Mouse (Mus musculus) liver, embryonic 15.5 days (tissue): ENCODE data around the gene Defb45. TPM values are rescaled to one million over a fixed set of nuclear protein-coding genes. Genes with fewer than 3 reads are reported as not detected.

Experiments
- ATAC-seq: fragments of 200-750 bp; cut with Nextera tagmentation; 2 replicates; pipeline ENCODE4 v1.8.0; 2017; ENCODE audit warnings: moderate number of reproducible peaks, mild to moderate bottlenecking, moderate library complexity; ENCODE audit not compliant: insufficient read depth
- H3K27ac ChIP-seq: fragments of 300-500 bp; sonication (generic); replicated peaks from 2 replicates; pipeline ENCODE4 v1.5.1; 2015; ENCODE audit warnings: mild to moderate bottlenecking, inconsistent platforms
- H3K27me3 ChIP-seq: fragments of 300-500 bp; sonication (generic); 2 replicates; pipeline ENCODE4 v1.6.1; 2015; ENCODE audit warnings: mild to moderate bottlenecking, inconsistent platforms
- H3K36me3 ChIP-seq: fragments of 300-500 bp; sonication (generic); replicated peaks from 2 replicates; pipeline ENCODE4 v1.6.1; 2015; ENCODE audit warnings: moderate library complexity, mild to moderate bottlenecking, inconsistent platforms
- H3K4me1 ChIP-seq: fragments of 300-500 bp; sonication (generic); replicated peaks from 2 replicates; pipeline ENCODE4 v1.6.1; 2015; ENCODE audit warnings: inconsistent platforms
- H3K4me2 ChIP-seq: fragments of 300-500 bp; sonication (generic); 2 replicates; pipeline ENCODE4 v1.6.1; 2015; ENCODE audit warnings: moderate library complexity, mild to moderate bottlenecking, inconsistent platforms
- H3K4me3 ChIP-seq: fragments of 300-500 bp; sonication (generic); replicated peaks from 2 replicates; pipeline ENCODE4 v1.5.1; 2015; ENCODE audit warnings: mild to moderate bottlenecking, inconsistent platforms
- H3K9ac ChIP-seq: fragments of 300-500 bp; sonication (generic); 2 replicates; pipeline ENCODE4 v1.6.1; 2015; ENCODE audit warnings: moderate library complexity, mild to moderate bottlenecking, inconsistent platforms
- H3K9me3 ChIP-seq: fragments of 300-500 bp; sonication (generic); replicated peaks from 2 replicates; pipeline ENCODE4 v1.6.1; 2016; ENCODE audit warnings: inconsistent platforms
- WGBS: fragments of 180-500 bp; shearing (Covaris S2); methylation state at CpG from one replicate; pipeline ENCODE4 v1.1.7; 2015; ENCODE audit warnings: mixed read lengths; ENCODE audit not compliant: insufficient replicate concordance; 5-methylcytosine and 5-hydroxymethylcytosine counted together
- polyA plus RNA-seq: library from polyadenylated mRNA; unstranded; fragments of >200 nt; fragmentation: Nextera tagmentation; extraction: Ambion mirVana; gene quantifications from 2 replicates; pipeline ENCODE4 v1.2.1, GENCODE M21; 2015

Defb45 gene
- not detected in 2 replicates for polyA plus RNA-seq

DNA sequence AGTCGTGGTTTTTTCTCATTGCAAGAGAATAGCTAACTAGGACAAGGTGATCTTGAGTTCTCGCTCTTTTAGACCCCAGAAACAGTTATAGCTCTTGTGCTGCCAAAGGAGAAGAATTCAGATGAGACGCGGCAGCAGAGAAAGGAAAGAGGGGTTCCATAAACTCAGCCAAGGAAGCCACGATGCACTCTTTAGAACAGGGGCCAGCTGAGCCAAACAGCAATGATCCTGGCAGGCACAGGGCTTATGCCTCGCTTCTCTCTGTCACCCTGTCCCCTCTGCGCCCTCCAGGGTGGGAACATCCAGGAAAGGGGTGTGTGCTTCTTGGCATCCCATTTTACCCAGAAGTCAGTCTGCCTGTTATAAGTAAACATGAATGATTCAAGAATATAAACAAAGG, at the start of gene Defb45:
Defb45 (minus strand) TSS at position 101 of the 400 bp plus-strand sequence.
- Histone ChIP-seq H3K27me3 (no peaks in the 10 kb centered on the region), H3K27ac (no peak within 1 kb of the TSS), H3K9ac (no peak within 1 kb of the TSS), H3K4me3 (no peak within 1 kb of the TSS), H3K4me2 (no peak within 1 kb of the TSS), H3K4me1 (no peaks in the 10 kb centered on the region), H3K36me3 (no peaks in the 10 kb centered on the region), H3K9me3 (no peaks in the 10 kb centered on the region)
- ATAC-seq: no peak
- 56% methylated on average over 7 of the region's 7 CpGs for WGBS

- no peak overlapping the region for H3K9ac ChIP-seq
- no peak for ATAC-seq
- no peak overlapping the region; the same call in 1 of the 2 replicates for H3K27ac ChIP-seq
- H3K4me3 ChIP-seq: no peak overlapping the region
- H3K4me1 ChIP-seq: no peaks in the 10 kb centered on the region
- H3K27me3 ChIP-seq: 0 out of 2 replicates have a peak, but pooled peaks cover under 1% of the 10 kb centered on the region
- no peak overlapping the region for H3K4me2 ChIP-seq
- H3K36me3 ChIP-seq: no peaks in the 10 kb centered on the region
- H3K9me3 ChIP-seq: no peaks in the 10 kb centered on the region
- 36% methylated on average over 11 of the region's 11 CpGs for WGBS
Observed at GRCm38 (mm10) chr2:152639406-152640113, 40.4 kb upstream of the Defb45 start.

DNA sequence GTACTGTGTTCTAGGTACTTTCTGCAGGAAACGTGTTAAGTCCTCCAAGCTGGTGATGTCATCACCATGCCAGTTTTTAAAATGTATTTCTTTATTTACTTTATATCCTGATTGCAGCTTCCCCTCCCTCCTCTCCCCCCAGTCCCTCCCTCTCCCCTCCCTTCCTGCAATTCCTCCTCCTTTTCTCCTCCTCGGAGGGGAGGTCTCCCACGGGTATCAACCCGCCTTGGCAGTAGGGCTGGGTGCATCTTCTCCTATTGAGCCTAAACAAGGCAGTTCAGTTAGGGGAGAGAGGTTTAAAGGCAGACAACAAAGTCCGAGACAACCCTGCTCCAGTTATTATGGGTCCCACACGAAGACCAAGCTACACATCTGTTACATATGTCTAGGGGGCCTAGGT, 39.7 kb upstream of the Defb45 start:
- Histone ChIP-seq H3K4me2 (no peak overlapping the region), H3K4me3 (no peak overlapping the region), H3K36me3 (no peaks in the 10 kb centered on the region), H3K27ac (no peak overlapping the region; the same call in 1 of the 2 replicates), H3K27me3 (peaks cover 4% of the 10 kb centered on the region; the same call in 1 of the 2 replicates), H3K9ac (no peak overlapping the region), H3K9me3 (no peaks in the 10 kb centered on the region), H3K4me1 (no peaks in the 10 kb centered on the region)
- no peak for ATAC-seq
- 46% methylated on average over 6 of the region's 6 CpGs for WGBS

- 71% methylated on average over 4 of the region's 4 CpGs for WGBS
- no peak for ATAC-seq
- Histone ChIP-seq H3K9me3 (no peaks in the 10 kb centered on the region), H3K4me1 (no peaks in the 10 kb centered on the region), H3K36me3 (no peaks in the 10 kb centered on the region), H3K4me3 (no peak overlapping the region), H3K4me2 (no peak overlapping the region), H3K9ac (no peak overlapping the region), H3K27me3 (peaks cover 11% of the 10 kb centered on the region), H3K27ac (0 out of 2 replicates have a peak overlapping the region, but pooled peaks have one; percentile 6)
Observed at GRCm38 (mm10) chr2:152637381-152637780, 38.2 kb upstream of the Defb45 start.

- ATAC-seq: no peak
- Histone ChIP-seq H3K27me3 (peaks cover 11% of the 10 kb centered on the region), H3K4me1 (no peaks in the 10 kb centered on the region), H3K4me3 (no peak overlapping the region), H3K9ac (no peak overlapping the region), H3K27ac (0 out of 2 replicates have a peak overlapping the region, but pooled peaks have one; percentile 6), H3K4me2 (no peak overlapping the region), H3K9me3 (no peaks in the 10 kb centered on the region), H3K36me3 (no peaks in the 10 kb centered on the region)
- 70% methylated on average over 6 of the region's 6 CpGs for WGBS
Observed at GRCm38 (mm10) chr2:152637006-152637322, 37.8 kb upstream of the Defb45 start.

- WGBS: 55% methylated on average over 23 of the region's 23 CpGs
- Histone ChIP-seq H3K9me3 (no peaks in the 10 kb centered on the region), H3K4me3 (no peak overlapping the region), H3K27me3 (peaks cover 11% of the 10 kb centered on the region), H3K4me1 (no peaks in the 10 kb centered on the region), H3K4me2 (no peak overlapping the region), H3K9ac (no peak overlapping the region), H3K36me3 (no peaks in the 10 kb centered on the region), H3K27ac (0 out of 2 replicates have a peak overlapping the region, but pooled peaks have one; percentile 19)
- peak; percentile 42; the same call in 1 of the 2 replicates for ATAC-seq
Observed at GRCm38 (mm10) chr2:152636246-152637005, 37.2 kb upstream of the Defb45 start.

- 68% methylated on average over 29 of the region's 29 CpGs for WGBS
- no peak for ATAC-seq
- no peaks in the 10 kb centered on the region for H3K9me3 ChIP-seq
Observed at GRCm38 (mm10) chr2:152634311-152634710, 35.1 kb upstream of the Defb45 start.

GRCm38 (mm10) chr2:152633334-152633733, 34.1 kb upstream of the Defb45 start:
- no peak for ATAC-seq
- no peaks in the 10 kb centered on the region for H3K9me3 ChIP-seq
- WGBS: 34% methylated on average over 17 of the region's 17 CpGs
- H3K4me2 ChIP-seq: peak overlapping the region; percentile 9; the same call in 1 of the 2 replicates
- H3K36me3 ChIP-seq: no peaks in the 10 kb centered on the region
- H3K9ac ChIP-seq: no peak overlapping the region
- H3K27me3 ChIP-seq: peaks cover 37% of the 10 kb centered on the region
- H3K4me3 ChIP-seq: no peak overlapping the region
- 0 out of 2 replicates have a peak, but pooled peaks cover 2% of the 10 kb centered on the region for H3K4me1 ChIP-seq
- no peak overlapping the region for H3K27ac ChIP-seq

More at GRCm38 (mm10) chr2:152634311-152634710, 35.1 kb upstream of the Defb45 start:
- H3K4me3 ChIP-seq: no peak overlapping the region
- H3K36me3 ChIP-seq: no peaks in the 10 kb centered on the region
- no peak overlapping the region for H3K27ac ChIP-seq
- H3K4me2 ChIP-seq: no peak overlapping the region
- no peak overlapping the region for H3K9ac ChIP-seq
- peaks cover 27% of the 10 kb centered on the region for H3K27me3 ChIP-seq
- 0 out of 2 replicates have a peak, but pooled peaks cover under 1% of the 10 kb centered on the region for H3K4me1 ChIP-seq

DNA sequence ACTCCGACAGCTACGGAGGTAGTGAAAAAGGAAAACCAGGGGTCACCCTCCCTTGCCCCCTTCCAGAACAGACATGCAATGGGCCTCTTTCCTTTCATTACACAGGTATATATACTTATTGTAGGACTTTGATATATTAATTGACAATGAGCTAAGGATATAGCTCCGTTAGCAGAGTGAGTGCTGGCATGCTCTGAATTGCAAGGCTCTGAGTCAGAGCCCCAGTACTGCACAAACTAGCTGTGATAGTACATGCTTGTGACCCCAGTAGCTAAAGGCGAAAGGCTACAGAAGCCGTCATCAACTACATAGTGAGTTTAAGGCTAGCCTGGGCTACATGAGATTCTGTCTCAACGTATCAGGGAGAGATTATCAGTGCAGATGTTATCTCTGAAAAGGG, 30.7 kb upstream of the Defb45 start:
- Histone ChIP-seq H3K9me3 (no peaks in the 10 kb centered on the region), H3K4me2 (no peak overlapping the region), H3K27ac (no peak overlapping the region), H3K36me3 (no peaks in the 10 kb centered on the region), H3K27me3 (peaks cover 71% of the 10 kb centered on the region), H3K4me3 (no peak overlapping the region), H3K9ac (no peak overlapping the region), H3K4me1 (peaks cover 9% of the 10 kb centered on the region)
- ATAC-seq: no peak
- 72% methylated on average over 6 of the region's 6 CpGs for WGBS

- no peak for ATAC-seq
- Histone ChIP-seq H3K9ac (no peak overlapping the region), H3K27me3 (peaks cover 73% of the 10 kb centered on the region), H3K9me3 (no peaks in the 10 kb centered on the region), H3K4me2 (no peak overlapping the region), H3K4me3 (no peak overlapping the region), H3K4me1 (peaks cover 9% of the 10 kb centered on the region), H3K36me3 (no peaks in the 10 kb centered on the region), H3K27ac (no peak overlapping the region)
- WGBS: 49% methylated on average over 3 of the region's 3 CpGs
Observed at GRCm38 (mm10) chr2:152629239-152629638, 30.0 kb upstream of the Defb45 start.

DNA sequence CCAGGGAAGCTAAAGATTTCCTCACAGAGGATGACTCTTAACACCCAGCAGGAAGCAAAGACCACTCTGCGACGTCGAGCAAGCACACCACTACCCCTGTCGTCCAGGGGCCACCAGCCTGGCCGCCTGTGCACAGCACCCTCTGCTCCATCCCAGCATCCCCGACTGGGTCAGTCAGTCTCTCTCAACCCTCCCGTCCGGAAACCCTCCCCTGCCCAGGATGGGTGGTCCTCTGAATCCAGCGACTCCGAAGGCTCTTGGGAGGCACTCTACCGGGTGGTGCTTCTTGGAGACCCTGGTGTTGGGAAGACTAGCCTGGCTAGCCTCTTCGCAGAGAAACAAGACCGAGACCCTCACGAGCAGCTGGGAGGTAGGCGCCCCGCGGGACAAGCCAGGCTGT, 28.9 kb upstream of the Defb45 start:
- H3K36me3 ChIP-seq: no peaks in the 10 kb centered on the region
- no peak for ATAC-seq
- H3K4me3 ChIP-seq: no peak overlapping the region
- no peak overlapping the region for H3K9ac ChIP-seq
- H3K27ac ChIP-seq: no peak overlapping the region
- H3K4me1 ChIP-seq: peaks cover 9% of the 10 kb centered on the region
- 35% methylated on average over 17 of the region's 17 CpGs for WGBS
- H3K4me2 ChIP-seq: no peak overlapping the region
- H3K27me3 ChIP-seq: peaks cover 74% of the 10 kb centered on the region
- H3K9me3 ChIP-seq: no peaks in the 10 kb centered on the region
